ENCODE assay signal across 13 mouse cellular contexts in the genomic region with DNA sequence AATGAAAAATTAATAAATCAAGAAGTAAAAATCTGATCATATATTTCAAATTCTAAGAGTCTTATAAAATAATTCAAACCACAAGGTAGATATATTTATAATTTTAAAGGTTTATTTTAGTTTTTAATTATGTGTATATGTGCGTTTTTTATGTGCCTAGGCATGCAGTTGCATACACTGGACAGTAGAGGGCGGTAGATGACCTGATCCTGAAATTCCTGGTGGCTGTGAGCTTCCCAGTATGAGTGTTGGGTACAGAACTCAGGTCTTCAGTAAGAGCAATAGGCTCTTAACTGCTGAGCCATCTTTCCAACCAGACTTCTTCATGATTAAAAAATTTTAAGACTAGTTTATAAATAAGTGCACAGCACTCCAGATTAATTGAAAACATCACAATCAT.
A peak's percentile ranks its signal among the peaks of the same experiment; 100 is the strongest.
DNase-seq lines count a peak whose midpoint lies in the region; ATAC-seq and TF ChIP-seq lines count a peak whose summit lies in the region.
"Had no signal": no experiment of that assay in that cellular context is flagged by ENCODE, and none has a peak within 500 bp of the region (broad histone marks: within the 10 kb centered on the region; RNA-seq: fewer than 3 reads in every experiment).

No protein-coding gene starts in this region.

- no peaks in the 10 kb centered on the region for H3K27me3 ChIP-seq in G1E (ENCODE audit: insufficient read depth, low read length)
- H3K27me3 ChIP-seq: forebrain, embryonic 15.5 days; hindbrain, embryonic 15.5 days; limb, embryonic 15.5 days had no signal

- TF ChIP-seq CTCF in left cerebral cortex, adult 2 months (IDR thresholded peaks at IDR 0.05): peak; percentile 64
- TF ChIP-seq CTCF in G1E (IDR thresholded peaks at IDR 0.05; ENCODE audit: low read depth, low read length): 0 out of 2 replicates have a peak, but pooled peaks have one; percentile 3

- no peak for ATAC-seq in G1E (ENCODE audit: extremely low read depth, insufficient number of reproducible peaks, low FRiP score, poor library complexity, severe bottlenecking)
- ATAC-seq in megakaryocyte progenitor cell, adult 5-6 weeks (replicated peaks; ENCODE audit: poor library complexity): peak; percentile 64
- ATAC-seq: forebrain, embryonic 15.5 days; midbrain, embryonic 16.5 days had no signal

- no peaks in the 10 kb centered on the region for H3K36me3 ChIP-seq in G1E (replicated peaks)
- H3K36me3 ChIP-seq: forebrain, embryonic 15.5 days; hindbrain, embryonic 15.5 days; limb, embryonic 15.5 days had no signal

- intact Hi-C loops in left cerebral cortex, adult 2 months (cut with DNase I): no loop called here
- intact Hi-C loops in left cerebral cortex, postnatal 10 days (cut with DNase I): no loop called here

- peak; percentile 51 for DNase-seq in embryo, embryonic 10 days (ENCODE audit: low spot score)
- DNase-seq in embryo, embryonic 11 days: no peak
- no peak for DNase-seq in left cerebral cortex, adult 2 months (ENCODE audit: extremely low spot score in 1 of 2, low spot score in 2 of 2)
- DNase-seq in left cerebral cortex, postnatal 10 days (ENCODE audit: extremely low spot score in 1 of 2, low spot score in 2 of 2): no peak
- no peak for DNase-seq in G1E (ENCODE audit: low spot score)
- DNase-seq in adrenal gland, postnatal 10 days: no peak
- no peak for DNase-seq in right cerebral cortex, postnatal 14 days
- DNase-seq: heart, adult 18-20 months had no signal

- no peak overlapping the region for H3K27ac ChIP-seq in left cerebral cortex, adult 2 months
- H3K27ac ChIP-seq: forebrain, embryonic 15.5 days; hindbrain, embryonic 15.5 days; limb, embryonic 15.5 days had no signal

- H3K9me3 ChIP-seq in G1E (replicated peaks): peaks cover 9% of the 10 kb centered on the region
- H3K9me3 ChIP-seq: forebrain, embryonic 15.5 days; hindbrain, embryonic 15.5 days; limb, embryonic 15.5 days had no signal

- no peaks in the 10 kb centered on the region for H3K4me1 ChIP-seq in G1E (ENCODE audit: insufficient read depth, low read depth, low read length)
- H3K4me1 ChIP-seq: forebrain, embryonic 15.5 days; hindbrain, embryonic 15.5 days; limb, embryonic 15.5 days had no signal

- H3K4me3 ChIP-seq in left cerebral cortex, adult 2 months: no peak overlapping the region
- H3K4me3 ChIP-seq in G1E (ENCODE audit: low read depth, low read length): no peak overlapping the region
- H3K4me3 ChIP-seq: forebrain, embryonic 15.5 days; hindbrain, embryonic 15.5 days; limb, embryonic 15.5 days had no signal
